Mouse (Mus musculus): ENCODE results near the gene Cables2. TPM values are rescaled to one million over a fixed set of nuclear protein-coding genes. Genes with fewer than 3 reads are reported as not detected.

The Cables2 gene
- total and polyA plus RNA-seq, 2 experiments from 2014 or later = 28.4 to 58.8 TPM

DNA sequence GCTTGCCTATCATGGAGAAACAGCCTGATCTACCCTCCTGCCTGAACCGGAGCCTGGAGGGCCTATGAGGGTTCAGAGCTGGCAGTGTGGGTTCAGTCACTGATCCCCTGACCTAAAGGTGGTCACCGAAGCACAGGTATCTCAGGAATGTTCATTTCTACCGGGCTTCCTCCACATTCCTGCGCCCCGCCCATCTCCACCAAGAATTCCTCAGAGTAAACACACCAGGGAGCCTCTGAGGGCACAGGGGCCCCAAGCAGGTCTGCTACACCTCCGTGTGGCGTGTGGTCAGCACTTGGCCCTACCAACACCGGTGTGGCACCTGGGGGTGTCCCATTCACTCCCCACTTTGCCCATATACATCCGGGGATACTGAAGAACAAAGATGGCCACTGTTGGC, 53.1 kb downstream of the Cables2 start:
- WGBS = 91% methylated on average over 9 of the region's 9 CpGs
- ATAC-seq (no peak), DNase-seq (no peak)
- no peaks in the 10 kb centered on the region; the same call in 1 of the 2 replicates for H3K4me1 ChIP-seq (ENCODE audit: insufficient read depth)
- H3K27me3 ChIP-seq (ENCODE audit: insufficient read depth, low read length) = peaks cover 8% of the 10 kb centered on the region; the same call in 1 of the 2 replicates
- no peak overlapping the region for H3K27ac ChIP-seq (ENCODE audit: low read depth, low read length)
- no peaks in the 10 kb centered on the region for H3K9me3 ChIP-seq (ENCODE audit: low read length)
- H3K36me3 ChIP-seq (ENCODE audit: insufficient read depth) = no peaks in the 10 kb centered on the region
- H3K4me2 ChIP-seq (ENCODE audit: low read depth) = no peak overlapping the region
- no peak overlapping the region for H3K4me3 ChIP-seq (ENCODE audit: low read depth, low read length)
- H3K9ac ChIP-seq = no peak overlapping the region
- TF ChIP-seq CTCF (IDR thresholded peaks at IDR 0.05; ENCODE audit: low read depth) = no peak

DNA sequence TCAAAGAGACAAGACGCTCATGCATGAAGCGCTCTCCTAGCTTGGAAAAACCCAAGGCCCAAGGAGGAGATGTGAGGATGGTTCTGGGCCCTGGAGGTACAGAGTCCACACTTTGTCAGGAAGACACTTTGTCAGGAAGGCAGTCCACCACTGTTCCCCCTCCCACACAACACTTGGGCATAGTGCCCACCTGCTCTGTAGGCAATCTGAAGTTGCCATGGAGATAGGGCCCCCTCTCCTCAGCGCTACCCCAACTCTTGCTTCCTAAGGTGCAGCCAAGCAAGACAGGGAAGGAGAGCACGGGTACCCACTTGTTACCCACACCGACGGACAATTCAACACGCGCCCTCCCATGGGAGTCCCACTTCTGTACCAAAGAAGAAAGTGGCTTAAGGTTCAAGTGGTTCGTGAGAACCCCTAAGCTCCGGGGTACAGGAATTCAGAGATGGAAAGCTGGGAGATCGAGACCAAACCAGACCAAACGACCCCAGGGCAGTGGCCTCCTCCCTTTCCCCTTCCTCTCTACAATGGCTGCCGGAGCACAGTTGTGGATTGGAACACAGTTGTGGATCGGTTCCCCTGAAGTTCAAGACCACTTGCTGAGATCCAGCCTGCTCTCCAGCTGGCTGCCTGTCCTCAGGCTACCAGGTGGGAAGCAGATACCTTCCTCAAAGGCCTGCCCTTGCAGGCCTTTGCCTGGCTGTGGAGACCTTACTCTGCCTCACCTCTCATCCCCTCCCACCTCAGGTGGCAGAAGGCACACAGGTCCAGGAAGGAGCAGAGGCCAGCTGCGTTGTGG, 54.0 kb downstream of the Cables2 start:
- Histone ChIP-seq H3K27me3 (ENCODE audit: insufficient read depth, low read length) (0 out of 2 replicates have a peak, but pooled peaks cover under 1% of the 10 kb centered on the region), H3K4me2 (ENCODE audit: low read depth) (no peak overlapping the region), H3K9me3 (ENCODE audit: low read length) (no peaks in the 10 kb centered on the region), H3K4me1 (ENCODE audit: insufficient read depth) (no peaks in the 10 kb centered on the region; the same call in 1 of the 2 replicates), H3K9ac (no peak overlapping the region), H3K36me3 (ENCODE audit: insufficient read depth) (no peaks in the 10 kb centered on the region), H3K4me3 (ENCODE audit: low read depth, low read length) (no peak overlapping the region), H3K27ac (ENCODE audit: low read depth, low read length) (no peak overlapping the region)
- ATAC-seq = peak; percentile 17; the same call in 1 of the 2 replicates
- DNase-seq = no peak
- 77% methylated on average over 15 of the region's 15 CpGs for WGBS
- no peak for TF ChIP-seq CTCF (IDR thresholded peaks at IDR 0.05; ENCODE audit: low read depth)

DNA sequence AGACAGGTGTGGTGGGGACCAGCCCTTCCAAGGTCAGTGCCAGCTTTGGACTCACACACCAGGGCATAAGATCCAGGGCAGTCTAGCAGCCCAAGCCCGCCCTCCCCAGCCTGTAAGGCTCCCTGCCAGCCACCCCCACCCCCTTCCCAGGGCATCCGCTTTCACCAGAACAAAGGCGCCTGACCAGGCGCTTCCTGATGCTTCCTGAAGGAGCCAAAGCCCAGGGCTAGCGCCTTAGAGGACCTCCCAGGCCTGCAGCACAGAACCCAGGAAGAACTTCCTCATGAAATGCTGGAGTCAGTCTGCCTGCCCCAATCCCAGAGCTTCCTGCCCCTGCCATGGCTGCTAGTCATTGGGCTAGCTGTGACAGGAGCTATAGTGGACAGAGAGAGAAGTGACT, 54.6 kb downstream of the Cables2 start:
- no peak for TF ChIP-seq CTCF (IDR thresholded peaks at IDR 0.05; ENCODE audit: low read depth)
- H3K4me1 ChIP-seq (ENCODE audit: insufficient read depth) = no peaks in the 10 kb centered on the region; the same call in 1 of the 2 replicates
- H3K4me2 ChIP-seq (ENCODE audit: low read depth) = no peak overlapping the region
- ATAC-seq (peak; percentile 40), DNase-seq (no peak)
- WGBS = 14% methylated on average over 5 of the region's 5 CpGs
- no peak overlapping the region for H3K4me3 ChIP-seq (ENCODE audit: low read depth, low read length)
- no peaks in the 10 kb centered on the region for H3K27me3 ChIP-seq (ENCODE audit: insufficient read depth, low read length)
- H3K9me3 ChIP-seq (ENCODE audit: low read length) = no peaks in the 10 kb centered on the region
- no peak overlapping the region for H3K27ac ChIP-seq (ENCODE audit: low read depth, low read length)
- H3K9ac ChIP-seq = no peak overlapping the region
- no peaks in the 10 kb centered on the region for H3K36me3 ChIP-seq (ENCODE audit: insufficient read depth)

DNA sequence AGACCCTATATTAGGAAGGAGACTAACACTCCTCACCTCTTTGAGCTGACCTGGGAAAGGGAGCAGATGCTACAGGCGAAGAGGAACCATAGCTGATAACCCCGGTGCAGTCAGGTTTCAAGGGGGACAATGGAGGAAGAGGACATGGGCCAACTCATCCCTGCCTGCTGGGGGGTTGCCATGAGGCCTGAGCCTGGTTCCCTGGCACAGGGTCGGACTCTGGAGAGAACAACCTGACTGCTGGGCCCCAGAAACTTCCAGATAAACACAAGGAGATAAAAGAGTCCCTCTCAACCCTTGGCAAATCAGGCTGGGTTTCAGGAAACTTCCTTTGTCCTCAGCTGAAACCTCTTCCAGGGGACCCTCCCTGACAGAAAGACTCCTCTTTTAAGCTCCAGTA, 55.1 kb downstream of the Cables2 start:
- TF ChIP-seq CTCF (IDR thresholded peaks at IDR 0.05; ENCODE audit: low read depth) = no peak
- Histone ChIP-seq H3K27me3 (ENCODE audit: insufficient read depth, low read length) (no peaks in the 10 kb centered on the region), H3K4me1 (ENCODE audit: insufficient read depth) (no peaks in the 10 kb centered on the region; the same call in 1 of the 2 replicates), H3K27ac (ENCODE audit: low read depth, low read length) (no peak overlapping the region), H3K9ac (no peak overlapping the region), H3K36me3 (ENCODE audit: insufficient read depth) (no peaks in the 10 kb centered on the region), H3K4me3 (ENCODE audit: low read depth, low read length) (no peak overlapping the region), H3K4me2 (ENCODE audit: low read depth) (no peak overlapping the region), H3K9me3 (ENCODE audit: low read length) (no peaks in the 10 kb centered on the region)
- ATAC-seq (no peak), DNase-seq (no peak)
- 61% methylated on average over 3 of the region's 3 CpGs for WGBS

DNA sequence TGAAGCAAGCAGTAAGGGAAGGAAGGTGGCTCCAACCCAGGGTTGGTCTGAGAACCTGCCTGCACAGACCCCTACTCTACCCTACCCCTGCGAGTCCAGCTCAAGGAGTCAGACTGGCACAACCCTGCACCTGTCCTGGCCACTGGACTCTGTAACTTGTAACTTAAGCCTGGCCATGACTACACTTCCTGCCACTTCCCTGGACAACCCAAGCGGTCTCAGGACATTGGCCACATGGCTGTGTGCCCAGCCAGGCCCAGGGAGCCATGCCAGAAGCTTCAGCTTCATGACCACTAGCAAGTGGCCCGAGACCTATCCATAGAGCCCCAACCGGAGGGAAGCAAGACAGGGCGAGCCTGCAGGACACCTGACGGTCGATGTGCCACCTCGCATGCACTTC, 55.7 kb downstream of the Cables2 start:
- DNase-seq (no peak), ATAC-seq (no peak)
- Histone ChIP-seq H3K4me3 (ENCODE audit: low read depth, low read length) (no peak overlapping the region), H3K27me3 (ENCODE audit: insufficient read depth, low read length) (no peaks in the 10 kb centered on the region), H3K36me3 (ENCODE audit: insufficient read depth) (no peaks in the 10 kb centered on the region), H3K4me1 (ENCODE audit: insufficient read depth) (no peaks in the 10 kb centered on the region; the same call in 1 of the 2 replicates), H3K9ac (no peak overlapping the region), H3K9me3 (ENCODE audit: low read length) (no peaks in the 10 kb centered on the region), H3K27ac (ENCODE audit: low read depth, low read length) (no peak overlapping the region), H3K4me2 (ENCODE audit: low read depth) (no peak overlapping the region)
- TF ChIP-seq CTCF (IDR thresholded peaks at IDR 0.05; ENCODE audit: low read depth) = no peak
- 88% methylated on average over 8 of the region's 8 CpGs for WGBS

DNA sequence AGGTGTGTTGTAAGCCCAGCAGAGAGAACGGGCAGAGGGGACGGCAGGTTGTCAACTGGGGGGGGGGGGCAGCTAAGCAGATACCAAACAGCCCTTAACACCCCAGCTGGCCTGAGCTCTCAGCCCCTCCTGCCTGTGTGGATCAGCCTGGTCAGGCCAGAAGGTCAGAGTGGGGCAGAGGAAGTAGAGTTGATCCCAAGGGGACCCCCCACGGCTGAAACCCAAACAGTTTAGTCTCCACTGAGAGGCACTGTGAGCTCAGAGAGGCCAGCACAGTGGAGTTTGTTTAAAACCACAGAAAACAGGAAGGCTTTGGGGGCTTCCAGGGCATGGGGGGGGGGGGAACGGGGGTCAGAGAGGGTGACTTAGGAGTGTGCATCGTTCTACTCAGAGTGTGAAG, 56.4 kb downstream of the Cables2 start:
- ATAC-seq (no peak), DNase-seq (no peak)
- WGBS = 68% methylated on average over 5 of the region's 5 CpGs
- TF ChIP-seq CTCF (IDR thresholded peaks at IDR 0.05; ENCODE audit: low read depth) = no peak
- Histone ChIP-seq H3K27ac (ENCODE audit: low read depth, low read length) (no peak overlapping the region), H3K9ac (no peak overlapping the region), H3K4me1 (ENCODE audit: insufficient read depth) (no peaks in the 10 kb centered on the region; the same call in 1 of the 2 replicates), H3K27me3 (ENCODE audit: insufficient read depth, low read length) (no peaks in the 10 kb centered on the region), H3K9me3 (ENCODE audit: low read length) (0 out of 2 replicates have a peak, but pooled peaks cover 3% of the 10 kb centered on the region), H3K4me3 (ENCODE audit: low read depth, low read length) (no peak overlapping the region), H3K36me3 (ENCODE audit: insufficient read depth) (no peaks in the 10 kb centered on the region), H3K4me2 (ENCODE audit: low read depth) (no peak overlapping the region)

DNA sequence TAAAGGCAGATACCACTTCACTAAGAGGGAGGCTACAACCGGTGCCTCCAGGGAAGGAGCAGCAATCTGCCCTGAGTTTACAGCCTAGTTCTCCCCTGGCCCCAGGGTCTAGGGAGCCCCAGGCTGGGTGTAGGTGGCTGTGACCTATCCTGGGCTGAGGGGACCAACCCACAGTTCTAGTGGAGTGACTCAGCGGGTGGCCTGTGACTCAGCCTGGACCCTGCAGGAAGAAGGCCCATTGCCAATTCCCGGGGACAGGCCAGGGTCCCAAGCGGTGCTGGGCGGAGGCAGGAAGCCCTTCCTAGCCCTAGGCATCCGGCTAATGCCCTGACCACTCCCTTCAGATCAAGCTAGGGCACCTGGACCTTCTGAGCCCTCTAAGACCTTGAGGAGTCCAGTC, 57.3 kb downstream of the Cables2 start:
- Histone ChIP-seq H3K27ac (ENCODE audit: low read depth, low read length) (no peak overlapping the region), H3K4me1 (ENCODE audit: insufficient read depth) (no peaks in the 10 kb centered on the region; the same call in 1 of the 2 replicates), H3K4me3 (ENCODE audit: low read depth, low read length) (no peak overlapping the region), H3K36me3 (ENCODE audit: insufficient read depth) (no peaks in the 10 kb centered on the region), H3K27me3 (ENCODE audit: insufficient read depth, low read length) (no peaks in the 10 kb centered on the region), H3K4me2 (ENCODE audit: low read depth) (no peak overlapping the region), H3K9ac (no peak overlapping the region), H3K9me3 (ENCODE audit: low read length) (0 out of 2 replicates have a peak, but pooled peaks cover 3% of the 10 kb centered on the region)
- WGBS = 84% methylated on average over 6 of the region's 6 CpGs
- no peak for TF ChIP-seq CTCF (IDR thresholded peaks at IDR 0.05; ENCODE audit: low read depth)
- DNase-seq (no peak), ATAC-seq (no peak)
